Mouse (Mus musculus) CH12F3 (cell line): Measurements from ENCODE around the gene Icmt.

Experiments used
- in situ Hi-C: fragments of 300-500 bp; cut with MboI; formaldehyde crosslinking; loops from 2 replicates; pipeline ENCODE4 v1.14.3; 2020; ENCODE audit warnings: low sequenced_read_pairs

The Icmt gene

DNA sequence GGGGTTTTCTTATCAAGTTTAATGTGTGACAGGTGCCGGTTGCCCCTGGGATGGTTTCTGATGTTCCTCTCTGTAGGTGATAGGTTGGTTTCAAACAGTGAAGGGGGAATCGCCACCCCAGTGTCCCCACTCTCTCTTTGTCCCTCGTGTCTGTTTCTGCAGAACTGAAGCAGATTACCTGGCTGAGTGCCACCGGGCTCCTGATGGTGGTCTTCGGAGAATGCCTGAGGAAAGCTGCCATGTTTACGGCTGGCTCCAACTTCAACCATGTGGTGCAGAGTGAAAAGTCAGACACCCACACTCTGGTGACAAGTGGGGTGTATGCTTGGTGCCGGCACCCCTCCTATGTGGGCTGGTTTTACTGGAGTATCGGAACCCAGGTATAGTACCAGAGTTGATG lies 3.3 kb downstream of the Icmt start:
- in situ Hi-C loops: no loop called here

- in situ Hi-C loops: no loop called here
Observed at GRCm38 (mm10) chr4:152302012-152302411, 5.0 kb downstream of the Icmt start.

DNA sequence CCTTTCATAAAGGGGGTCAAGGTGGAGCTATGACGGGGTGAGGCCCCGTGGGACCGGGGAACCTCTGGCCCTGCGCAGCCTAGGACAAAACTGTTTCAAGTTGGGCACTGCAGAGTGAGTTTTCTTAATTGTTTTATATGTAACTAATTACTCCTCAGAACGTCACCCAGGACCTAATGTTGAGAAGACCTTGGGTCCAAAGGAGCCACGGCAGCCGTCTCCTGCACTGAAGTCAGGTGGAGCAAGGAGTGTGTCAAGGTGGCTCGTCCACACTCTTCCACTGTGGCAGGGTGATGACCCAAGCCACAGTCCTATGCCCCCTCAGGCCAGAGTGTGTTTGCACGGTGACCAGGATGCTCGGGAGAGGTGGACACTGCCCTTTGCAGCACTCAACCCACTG lies 6.1 kb downstream of the Icmt start:
- in situ Hi-C loops: no loop called here

GRCm38 (mm10) chr4:152304685-152305084 lies 7.7 kb downstream of the Icmt start:
- in situ Hi-C loops: no loop called here

DNA sequence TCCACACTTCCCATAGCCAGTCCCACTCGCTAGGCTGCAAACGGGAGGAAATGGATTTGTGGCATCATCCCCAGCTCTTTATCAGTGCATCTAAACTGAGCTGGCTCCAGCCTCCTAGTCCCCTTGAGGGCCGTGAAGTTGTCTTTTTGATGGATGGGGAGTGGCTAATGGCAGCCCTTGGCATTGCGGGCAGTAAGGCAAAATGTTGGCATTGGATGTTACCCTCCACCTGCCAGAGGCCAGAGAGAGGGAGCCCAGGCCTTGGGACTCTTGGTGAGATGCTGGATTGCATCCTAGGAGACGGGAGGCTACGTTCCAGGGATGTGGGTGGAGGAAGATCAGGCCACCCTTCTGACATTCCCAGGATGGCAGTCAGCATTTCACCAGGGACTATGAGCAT lies 9.0 kb downstream of the Icmt start:
- in situ Hi-C loops: no loop called here

DNA sequence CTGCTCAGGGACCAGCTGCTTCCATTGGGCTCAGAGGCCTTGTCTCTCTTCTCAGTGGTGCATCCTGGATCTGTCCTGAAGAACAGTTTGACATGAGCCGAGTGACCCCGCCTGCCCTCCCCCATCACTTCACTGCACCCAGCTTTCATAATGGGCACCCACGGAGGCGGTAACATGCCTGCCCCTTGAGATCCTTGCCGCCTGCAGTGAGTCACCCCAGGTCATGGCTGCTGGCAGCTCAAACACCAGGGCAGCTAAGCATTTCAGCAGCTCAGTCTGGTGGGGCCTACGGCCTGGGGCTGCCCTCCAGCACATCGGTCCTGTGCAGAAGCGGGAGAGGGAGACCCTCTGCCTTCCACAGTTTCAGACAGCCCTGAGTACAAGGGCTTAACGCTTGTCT lies 10.5 kb downstream of the Icmt start:
- in situ Hi-C loops: no loop called here

GRCm38 (mm10) chr4:152312186-152312585 lies 15.2 kb downstream of the Icmt start:
- in situ Hi-C loops: no loop called here

DNA sequence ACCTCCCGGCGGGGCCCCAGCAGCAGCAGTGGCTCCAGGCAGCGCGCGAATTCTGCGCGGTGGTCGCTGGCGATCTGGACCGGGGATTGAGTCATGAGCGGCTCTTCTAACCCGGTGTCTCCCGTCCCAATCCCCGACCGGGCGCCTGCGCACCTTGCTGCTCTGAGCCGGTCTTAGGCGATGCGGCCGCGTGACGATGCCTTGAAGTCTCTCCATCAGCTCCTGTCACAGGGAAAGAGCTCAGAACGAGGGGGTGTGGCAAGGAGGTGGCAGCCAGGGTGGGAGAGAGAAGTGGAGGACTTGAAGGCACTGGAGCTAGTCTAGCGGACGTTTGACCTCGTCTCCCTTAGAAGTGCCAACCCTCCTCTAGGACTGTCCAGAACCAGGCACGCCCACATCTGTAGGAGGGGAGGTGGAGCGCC lies 16.2 kb downstream of the Icmt start:
- in situ Hi-C loops: no loop called here

- in situ Hi-C loops: no loop called here
Observed at GRCm38 (mm10) chr4:152313934-152314333, 16.9 kb downstream of the Icmt start.

DNA sequence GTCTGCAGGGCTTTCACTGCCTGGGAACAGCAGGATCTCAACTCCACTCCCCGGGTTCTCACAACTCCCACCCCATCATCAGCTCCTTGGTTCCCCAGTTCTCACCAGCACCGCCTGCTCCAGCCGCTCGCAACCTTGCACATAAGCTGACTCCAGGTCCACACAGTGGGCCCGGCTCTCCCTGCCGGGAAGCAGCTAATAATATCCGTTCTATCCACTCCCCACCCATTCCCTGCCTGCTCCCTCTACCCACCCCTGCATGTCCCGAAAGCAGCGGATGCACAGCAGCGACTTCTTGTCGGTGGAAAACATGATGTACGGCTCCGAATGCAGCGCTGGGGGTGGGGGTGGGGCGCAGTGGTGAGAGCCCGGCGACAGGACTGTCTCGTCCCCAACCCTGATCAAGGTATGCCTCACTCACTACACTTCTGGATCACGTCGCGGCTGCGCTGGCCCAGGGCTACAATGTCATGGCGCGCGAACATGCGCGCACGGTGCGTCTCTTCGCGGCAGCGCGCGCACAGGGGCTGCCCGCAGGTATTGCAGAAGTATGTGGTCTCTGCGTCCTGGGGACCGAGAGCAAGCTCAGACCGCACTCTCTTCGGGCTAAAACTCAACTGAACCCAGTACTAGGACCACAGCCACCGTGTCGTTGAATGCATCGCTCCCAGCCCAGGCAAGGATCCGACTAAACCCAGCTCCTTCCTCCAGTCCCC lies 18.6 kb downstream of the Icmt start:
- in situ Hi-C loops: no loop called here

- in situ Hi-C loops: no loop called here
Observed at GRCm38 (mm10) chr4:152317631-152318033, 20.6 kb downstream of the Icmt start.

DNA sequence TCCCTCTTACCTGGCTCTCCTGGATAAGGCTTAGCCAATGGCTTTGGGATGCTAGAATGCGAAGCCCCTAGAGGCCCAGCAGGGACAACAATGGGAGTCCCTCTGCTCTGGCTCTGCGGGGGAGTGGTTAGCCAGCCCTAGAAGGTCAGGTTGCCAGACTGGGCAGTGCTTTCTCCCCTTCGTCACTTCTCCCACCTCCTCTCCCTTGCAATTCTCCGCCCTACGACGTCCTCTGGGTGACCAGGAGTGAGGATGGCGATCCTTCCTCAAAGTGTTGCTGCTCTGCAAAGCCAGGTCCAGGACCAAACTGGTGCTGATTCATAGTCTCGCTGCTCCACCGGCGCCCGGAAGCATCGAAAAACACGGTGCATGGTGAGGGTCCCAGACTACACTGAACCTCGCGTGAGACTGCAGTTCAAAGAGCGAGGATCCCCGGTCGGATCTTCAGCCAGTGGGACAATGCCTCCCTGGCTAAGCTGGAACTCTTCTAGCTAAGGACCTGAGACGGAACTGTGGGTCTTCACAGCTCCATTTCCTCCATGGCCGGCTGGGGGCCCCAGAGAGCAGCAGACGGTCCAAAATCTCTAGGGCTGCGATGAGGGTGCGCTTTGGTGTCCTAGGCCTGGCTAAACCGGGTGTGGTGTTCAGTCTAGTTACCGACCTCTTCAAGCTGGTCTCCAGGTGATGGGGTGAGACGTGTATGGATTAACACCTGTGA lies 21.6 kb downstream of the Icmt start, which contains the start of gene Rnf207:
Rnf207 (minus strand) TSS at position 477 of the 718 bp plus-strand sequence.
- in situ Hi-C loops: no loop called here

GRCm38 (mm10) chr4:152321464-152321863 lies 24.4 kb downstream of the Icmt start:
- in situ Hi-C loops: no loop called here

- in situ Hi-C loops: no loop called here
Observed at GRCm38 (mm10) chr4:152324641-152325562, 27.9 kb downstream of the Icmt start.

DNA sequence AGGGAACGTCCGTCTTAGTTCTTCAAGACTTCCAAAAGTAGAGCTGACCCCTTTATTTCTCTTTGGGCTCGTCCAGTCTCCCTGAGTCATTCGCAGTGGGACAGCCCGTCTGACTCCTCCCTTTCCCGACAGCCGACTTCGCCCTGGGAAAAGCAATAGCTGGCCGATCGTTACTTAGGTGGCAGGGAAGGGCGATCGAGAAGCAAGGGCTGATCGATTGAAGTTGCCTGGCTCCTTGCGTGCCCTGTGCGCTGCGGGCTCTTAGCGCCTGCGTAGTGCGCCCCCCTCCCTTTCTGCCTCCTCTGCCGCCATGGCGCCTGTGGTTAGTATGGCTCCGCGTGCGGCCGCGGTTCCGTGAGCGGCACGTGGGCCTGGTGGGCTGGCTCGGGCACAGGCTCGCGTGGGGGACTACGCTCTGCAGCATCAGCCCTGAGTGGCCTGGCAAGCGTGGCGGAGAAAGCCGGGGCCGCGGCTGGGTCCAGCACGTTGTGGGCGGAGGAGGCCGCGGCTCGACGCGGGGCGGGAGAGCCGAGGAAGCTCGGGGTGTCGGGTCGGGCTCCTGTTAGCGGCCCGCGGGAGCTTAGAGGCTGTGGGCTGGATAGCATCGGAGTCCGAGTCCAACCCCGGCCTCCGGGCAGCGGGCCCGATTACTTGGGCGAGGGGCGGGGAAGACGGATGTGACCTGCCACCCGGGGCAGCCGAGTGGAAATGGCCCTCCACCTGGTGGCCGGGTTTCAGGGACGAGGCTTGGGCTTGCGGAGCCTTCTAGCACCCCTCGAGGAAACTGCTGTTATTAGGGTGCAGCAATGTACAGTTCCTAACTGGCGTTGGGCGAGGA lies 28.8 kb downstream of the Icmt start, which contains the start of gene Rpl22:
Rpl22 (plus strand) TSS at position 169 of the 838 bp plus-strand sequence.
- in situ Hi-C loops: no loop called here

DNA sequence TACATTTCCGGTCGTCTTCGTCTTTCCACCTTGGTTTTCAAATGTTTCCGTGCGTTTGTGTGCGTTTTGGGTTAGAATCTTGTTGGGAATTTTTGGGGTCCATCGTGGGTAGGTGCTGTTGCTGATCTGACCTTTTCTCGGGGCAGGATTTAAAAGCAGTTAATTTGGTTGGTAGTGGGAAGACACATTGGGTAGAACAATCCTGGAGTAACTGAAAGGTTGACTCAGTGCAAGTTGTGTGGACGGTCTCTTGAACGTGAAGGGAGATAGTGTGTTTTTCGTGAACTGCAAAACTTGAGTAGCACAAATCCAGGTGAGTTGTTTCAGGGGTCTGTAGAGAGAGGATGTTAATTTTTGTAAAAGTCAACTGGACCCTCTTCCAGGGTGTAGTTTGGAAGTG lies 29.5 kb downstream of the Icmt start:
- in situ Hi-C loops: no loop called here

DNA sequence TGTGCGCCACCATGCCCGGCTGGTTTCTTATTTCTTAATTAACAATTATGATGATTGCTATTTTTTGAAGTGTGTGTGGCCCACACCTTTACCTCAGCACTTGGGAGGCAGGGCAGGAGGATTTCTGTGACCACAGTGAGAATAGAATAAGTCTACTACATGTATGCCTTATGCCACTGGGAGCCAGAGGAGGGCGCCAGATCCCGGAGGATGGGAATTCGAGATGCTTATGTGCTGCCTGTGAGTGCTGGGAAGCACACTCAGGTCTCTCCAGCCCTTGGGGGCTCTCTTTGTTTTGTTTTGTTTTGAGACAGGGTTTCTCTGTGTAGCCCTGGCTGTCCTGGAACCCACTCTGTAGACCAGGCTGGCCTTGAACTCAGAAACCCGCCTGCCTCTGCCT lies 31.7 kb downstream of the Icmt start:
- in situ Hi-C loops: no loop called here

- in situ Hi-C loops: no loop called here
Observed at GRCm38 (mm10) chr4:152332952-152333351, 35.9 kb downstream of the Icmt start.

DNA sequence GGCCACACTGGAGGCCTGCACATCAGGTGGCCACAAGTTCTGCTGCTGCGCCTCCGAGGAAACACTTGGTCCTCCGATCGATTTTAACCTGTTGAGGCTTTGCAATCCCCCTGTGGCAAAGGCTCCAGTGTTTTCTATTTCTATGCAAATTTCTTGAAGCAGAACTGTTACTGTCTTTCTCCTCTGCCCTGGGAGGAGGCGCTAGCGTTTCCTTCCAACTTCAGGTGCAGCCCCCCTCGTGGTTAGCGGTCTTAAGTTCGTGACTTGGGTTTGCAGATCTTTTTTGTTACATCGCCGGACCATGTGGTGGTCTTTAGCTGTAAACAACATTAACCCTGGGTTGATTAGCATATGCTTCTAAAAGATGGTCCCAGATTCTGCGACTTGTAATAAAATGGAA lies 36.6 kb downstream of the Icmt start:
- in situ Hi-C loops: no loop called here

- in situ Hi-C loops: no loop called here
Observed at GRCm38 (mm10) chr4:152337772-152338171, 40.7 kb downstream of the Icmt start.
